8 mouse cellular contexts compared by ENCODE assay signal in the genomic region with DNA sequence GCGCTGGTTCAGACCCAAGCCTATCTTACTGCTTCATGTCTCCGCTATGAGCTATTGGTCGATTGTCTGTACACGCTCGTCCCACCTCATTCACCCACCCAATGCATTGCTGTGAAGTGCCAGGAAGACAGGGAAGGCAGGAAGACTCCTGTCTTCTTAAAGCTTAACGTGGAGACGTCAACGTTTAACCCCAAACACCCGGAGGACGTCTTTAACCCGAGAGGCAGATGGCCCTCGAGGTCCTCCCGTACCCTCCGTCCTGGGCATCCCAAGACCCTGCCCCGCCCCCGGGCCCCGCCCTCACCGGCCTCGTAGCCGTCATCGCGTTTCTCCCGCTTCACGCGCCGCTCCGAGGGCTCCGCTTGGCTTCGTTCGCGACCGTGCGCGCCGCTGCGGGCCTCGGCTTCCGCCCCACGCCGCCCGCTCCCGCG. TPM values are rescaled to one million over a fixed set of nuclear protein-coding genes. Genes with fewer than 3 reads are reported as not detected.
DNase-seq lines count a peak whose midpoint lies in the region; ATAC-seq lines count a peak whose summit lies in the region.

No protein-coding gene starts in this region.

- peak overlapping the region; percentile 51; the same call in 1 of the 2 replicates for H3K27ac ChIP-seq in forebrain, embryonic 11.5 days (ENCODE audit: low read depth, low read length)
- peak overlapping the region; percentile 65; the same call in 1 of the 2 replicates for H3K27ac ChIP-seq in neural tube, embryonic 12.5 days

- H3K4me3 ChIP-seq in megakaryocyte, embryonic 14.5 days (replicated peaks) = peak overlapping the region; percentile 92
- H3K4me3 ChIP-seq in forebrain, embryonic 11.5 days (ENCODE audit: low read depth, low read length) = peak overlapping the region; percentile 99
- H3K4me3 ChIP-seq in neural tube, embryonic 12.5 days = peak overlapping the region; percentile 100

- peak; percentile 56 for DNase-seq in adrenal gland, postnatal 10 days
- no peak for DNase-seq in adrenal gland, adult 8-10 months
- DNase-seq in forebrain, embryonic 11.5 days (ENCODE audit: low spot score) = peak; percentile 76
- peak; percentile 61 to 68 for DNase-seq in kidney, postnatal 4 days
- no peak for DNase-seq in right cerebral cortex, postnatal 36 days (ENCODE audit: low spot score in 2 of 2)

- H3K9ac ChIP-seq in forebrain, embryonic 11.5 days (ENCODE audit: low read length) = peak overlapping the region; percentile 87
- H3K9ac ChIP-seq in neural tube, embryonic 12.5 days = peak overlapping the region; percentile 95

- H3K4me1 ChIP-seq in megakaryocyte, embryonic 14.5 days = peaks cover 49% of the 10 kb centered on the region
- peaks cover 18% of the 10 kb centered on the region for H3K4me1 ChIP-seq in forebrain, embryonic 11.5 days (replicated peaks; ENCODE audit: control insufficient read depth, insufficient read depth, low read length)
- H3K4me1 ChIP-seq in neural tube, embryonic 12.5 days = peaks cover 31% of the 10 kb centered on the region

- ATAC-seq in megakaryocyte, adult 5-6 weeks (ENCODE audit: poor library complexity, severe bottlenecking) = no peak
- ATAC-seq in forebrain, embryonic 11.5 days (replicated peaks; ENCODE audit: low FRiP score) = peak; percentile 69
- peak; percentile 57; the same call in 1 of the 2 replicates for ATAC-seq in neural tube, embryonic 12.5 days (ENCODE audit: low FRiP score, low read depth)

- H3K4me2 ChIP-seq in forebrain, embryonic 11.5 days (ENCODE audit: low read depth, low read length, severe bottlenecking) = peak overlapping the region; percentile 91
- peak overlapping the region; percentile 93 for H3K4me2 ChIP-seq in neural tube, embryonic 12.5 days (replicated peaks)

- WGBS in forebrain, embryonic 11.5 days = under 1% methylated on average over 43 of the region's 43 CpGs
- WGBS in neural tube, embryonic 12.5 days = under 1% methylated on average over 43 of the region's 43 CpGs

- H3K9me3 ChIP-seq in megakaryocyte, embryonic 14.5 days = no peaks in the 10 kb centered on the region
- H3K9me3 ChIP-seq in forebrain, embryonic 11.5 days (ENCODE audit: control insufficient read depth, low read length) = no peaks in the 10 kb centered on the region
- no peaks in the 10 kb centered on the region for H3K9me3 ChIP-seq in neural tube, embryonic 12.5 days

- H3K27me3 ChIP-seq in megakaryocyte, embryonic 14.5 days (replicated peaks) = no peaks in the 10 kb centered on the region
- no peaks in the 10 kb centered on the region for H3K27me3 ChIP-seq in forebrain, embryonic 11.5 days (ENCODE audit: control insufficient read depth, insufficient read depth, low read length)
- H3K27me3 ChIP-seq in neural tube, embryonic 12.5 days (replicated peaks) = no peaks in the 10 kb centered on the region

- peaks cover 37% of the 10 kb centered on the region for H3K36me3 ChIP-seq in megakaryocyte, embryonic 14.5 days (replicated peaks; ENCODE audit: low read length)
- peaks cover 13% of the 10 kb centered on the region; the same call in 1 of the 2 replicates for H3K36me3 ChIP-seq in forebrain, embryonic 11.5 days (ENCODE audit: control insufficient read depth, insufficient read depth, low read length)
- peaks cover 28% of the 10 kb centered on the region for H3K36me3 ChIP-seq in neural tube, embryonic 12.5 days

RNA-seq across cellular contexts. Expression of gene Sart1, which starts 0.5 kb away (rescaled TPM):
- total RNA-seq in adrenal gland, postnatal 10 days (2021) = 10 to 100 TPM; 63.6 to 65.1 TPM
- 100 to 1,000 TPM in 2 of 4 experiments, 10 to 100 TPM in 2; 75.2 to 101 (median 98.6) TPM for total RNA-seq in adrenal gland, adult 8-10 months (2022)
- 44.3 and 152 TPM in 2 replicates for polyA plus RNA-seq in megakaryocyte, embryonic 14.5 days (2012; ENCODE audit: insufficient read depth, low replicate concordance)
- total RNA-seq in megakaryocyte, adult 5-6 weeks (2015) = 47.2 and 57.3 TPM in 2 replicates
- 62.2 and 64.6 TPM in 2 replicates for total RNA-seq in megakaryocyte, adult 5-6 weeks (2017)
- 87.1 and 101 TPM in 2 replicates for polyA plus RNA-seq in forebrain, embryonic 11.5 days (2014; fragmentation: Nextera tagmentation; extraction: Ambion mirVana)
- 110 and 112 TPM in 2 replicates for polyA plus RNA-seq in neural tube, embryonic 12.5 days (2016; fragmentation: Nextera tagmentation; extraction: Ambion mirVana)

RNA-seq across cellular contexts. Expression of gene Tsga10ip, which starts 14.3 kb away (rescaled TPM):
- total RNA-seq in adrenal gland, postnatal 10 days (2021) = not detected
- total RNA-seq in adrenal gland, adult 8-10 months (2022) = under 1 TPM in 1 of 4 experiments, not detected in 3; 0.17 TPM
- polyA plus RNA-seq in megakaryocyte, embryonic 14.5 days (2012; ENCODE audit: insufficient read depth, low replicate concordance) = 2.6 TPM in 1 of 2 replicates, not detected in the other
- total RNA-seq in megakaryocyte, adult 5-6 weeks (2015) = not detected in 2 replicates
- not detected in 2 replicates for total RNA-seq in megakaryocyte, adult 5-6 weeks (2017)
- polyA plus RNA-seq in forebrain, embryonic 11.5 days (2014; fragmentation: Nextera tagmentation; extraction: Ambion mirVana) = not detected in 2 replicates
- 0.24 and 0.25 TPM in 2 replicates for polyA plus RNA-seq in neural tube, embryonic 12.5 days (2016; fragmentation: Nextera tagmentation; extraction: Ambion mirVana)

RNA-seq across cellular contexts. Expression of gene Banf1, which starts 21.1 kb away (rescaled TPM):
- 100 to 1,000 TPM; 165 to 169 TPM for total RNA-seq in adrenal gland, postnatal 10 days (2021)
- 100 to 1,000 TPM; 130 to 147 (median 140) TPM for total RNA-seq in adrenal gland, adult 8-10 months (2022)
- 21.6 and 178 TPM in 2 replicates for polyA plus RNA-seq in megakaryocyte, embryonic 14.5 days (2012; ENCODE audit: insufficient read depth, low replicate concordance)
- 269 and 297 TPM in 2 replicates for total RNA-seq in megakaryocyte, adult 5-6 weeks (2015)
- 29.3 and 29.6 TPM in 2 replicates for total RNA-seq in megakaryocyte, adult 5-6 weeks (2017)
- polyA plus RNA-seq in forebrain, embryonic 11.5 days (2014; fragmentation: Nextera tagmentation; extraction: Ambion mirVana) = 470 and 498 TPM in 2 replicates
- polyA plus RNA-seq in neural tube, embryonic 12.5 days (2016; fragmentation: Nextera tagmentation; extraction: Ambion mirVana) = 344 and 354 TPM in 2 replicates

RNA-seq across cellular contexts. Expression of gene Eif1ad, which starts 21.5 kb away (rescaled TPM):
- 10 to 100 TPM; 33.6 to 37.8 TPM for total RNA-seq in adrenal gland, postnatal 10 days (2021)
- 10 to 100 TPM; 22.2 to 26.7 (median 25.2) TPM for total RNA-seq in adrenal gland, adult 8-10 months (2022)
- 4.8 and 48.1 TPM in 2 replicates for polyA plus RNA-seq in megakaryocyte, embryonic 14.5 days (2012; ENCODE audit: insufficient read depth, low replicate concordance)
- 19.7 and 25.8 TPM in 2 replicates for total RNA-seq in megakaryocyte, adult 5-6 weeks (2015)
- 33.1 and 37.4 TPM in 2 replicates for total RNA-seq in megakaryocyte, adult 5-6 weeks (2017)
- polyA plus RNA-seq in forebrain, embryonic 11.5 days (2014; fragmentation: Nextera tagmentation; extraction: Ambion mirVana) = 79.2 and 82.8 TPM in 2 replicates
- polyA plus RNA-seq in neural tube, embryonic 12.5 days (2016; fragmentation: Nextera tagmentation; extraction: Ambion mirVana) = 69.7 and 70.9 TPM in 2 replicates

RNA-seq across cellular contexts. Expression of gene Drap1, which starts 36.8 kb away (rescaled TPM):
- 100 to 1,000 TPM; 246 to 264 TPM for total RNA-seq in adrenal gland, postnatal 10 days (2021)
- total RNA-seq in adrenal gland, adult 8-10 months (2022) = 100 to 1,000 TPM; 272 to 295 (median 289) TPM
- polyA plus RNA-seq in megakaryocyte, embryonic 14.5 days (2012; ENCODE audit: insufficient read depth, low replicate concordance) = 369 and 449 TPM in 2 replicates
- 62.3 and 72.3 TPM in 2 replicates for total RNA-seq in megakaryocyte, adult 5-6 weeks (2015)
- total RNA-seq in megakaryocyte, adult 5-6 weeks (2017) = 53.7 and 59.0 TPM in 2 replicates
- 193 and 202 TPM in 2 replicates for polyA plus RNA-seq in forebrain, embryonic 11.5 days (2014; fragmentation: Nextera tagmentation; extraction: Ambion mirVana)
- polyA plus RNA-seq in neural tube, embryonic 12.5 days (2016; fragmentation: Nextera tagmentation; extraction: Ambion mirVana) = 270 and 298 TPM in 2 replicates

Comparison
In these comparisons a context has a peak if more than half of its experiments do, and no peak if none do; other contexts are left out.
1. DNase-seq: peak in adrenal gland, postnatal 10 days (single experiment), forebrain, embryonic 11.5 days (single experiment) and kidney, postnatal 4 days (2 of 2); none in adrenal gland, adult 8-10 months (single experiment) and right cerebral cortex, postnatal 36 days (0 of 2).
2. Peak in every context shown above with its lines, with median percentiles within 50 percentile points of each other: H3K4me3 ChIP-seq.